Mouse (Mus musculus) large intestine, adult 2 months (tissue): Measurements from ENCODE around the gene Zfp451. TPM values are rescaled to one million over a fixed set of nuclear protein-coding genes. Genes with fewer than 3 reads are reported as not detected.
A peak's percentile ranks its signal among the peaks of the same experiment; 100 is the strongest.
"Not testable (repeated sequence)": the region's sequence is repeated elsewhere in the genome, so short reads cannot be mapped to it uniquely, and the experiment has no call there.

Experiments
- DNase-seq: peaks from one replicate; pipeline ENCODE4 v3.0.0-alpha.2; 2012; ENCODE audit warnings: low read depth, low spot score
- WGBS: fragments of 180-500 bp; shearing (Covaris S2); methylation state at CpG from one replicate; pipeline ENCODE4 v1.1.7; 2018; 5-methylcytosine and 5-hydroxymethylcytosine counted together
- polyA plus RNA-seq: library from polyadenylated mRNA; depleted of rRNA; stranded (reverse); fragments of >200 nt; gene quantifications from 2 replicates; pipeline ENCODE4 v1.2.3, GENCODE M21; 2012; rRNA removed

Zfp451 gene
- polyA plus RNA-seq: 2.2 and 3.0 TPM in 2 replicates

DNA sequence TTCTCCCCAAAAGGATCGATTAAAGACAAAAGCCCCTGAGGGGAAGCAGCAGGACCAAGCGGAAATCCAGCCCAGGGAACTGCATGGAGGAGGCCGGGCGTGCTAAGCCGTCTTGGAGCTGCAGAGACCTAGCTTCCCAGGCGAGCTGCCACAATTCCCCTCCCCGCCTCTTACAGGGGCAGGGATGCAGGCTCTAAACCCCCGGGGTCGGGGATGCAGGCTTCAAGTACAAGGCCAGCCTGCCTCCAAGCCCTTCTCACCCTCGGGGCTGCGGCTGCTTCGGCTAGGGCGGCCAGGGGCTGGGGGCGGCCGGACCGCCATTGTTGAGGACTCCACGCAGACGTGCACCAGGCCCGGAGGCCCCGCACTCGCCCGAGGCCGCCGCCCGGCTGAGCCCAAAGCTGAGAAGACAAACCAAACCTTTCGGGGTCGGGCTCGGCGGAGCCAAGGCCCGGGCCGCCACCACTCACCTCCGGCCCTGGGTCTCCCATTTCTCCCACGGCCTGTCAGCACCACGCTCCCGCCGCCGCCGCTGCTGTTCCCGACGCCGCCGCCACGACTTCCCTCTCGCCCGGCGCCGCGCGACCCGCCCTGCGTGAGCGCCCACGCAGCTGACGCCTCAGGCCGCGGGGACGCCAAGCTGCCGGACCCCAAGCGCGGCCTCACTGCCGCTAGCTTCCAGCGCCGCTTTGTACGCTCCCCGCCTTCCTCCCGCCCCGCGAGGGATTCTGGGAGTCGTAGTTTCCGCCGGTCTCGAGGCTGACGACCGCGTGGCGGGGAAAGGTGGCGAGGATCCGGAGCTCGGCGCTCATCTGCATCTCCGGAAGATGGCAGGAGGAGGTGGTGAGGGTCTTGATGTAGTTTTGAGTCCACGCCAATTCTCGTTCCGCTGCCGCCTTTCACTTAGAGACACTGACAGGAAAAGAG, at the start of gene Zfp451:
Gene Zfp451 (minus strand): TSS at position 728 of the 927 bp plus-strand sequence.
- under 1% methylated on average over 82 of the region's 85 CpGs for WGBS
- DNase-seq: peak; percentile 57

DNA sequence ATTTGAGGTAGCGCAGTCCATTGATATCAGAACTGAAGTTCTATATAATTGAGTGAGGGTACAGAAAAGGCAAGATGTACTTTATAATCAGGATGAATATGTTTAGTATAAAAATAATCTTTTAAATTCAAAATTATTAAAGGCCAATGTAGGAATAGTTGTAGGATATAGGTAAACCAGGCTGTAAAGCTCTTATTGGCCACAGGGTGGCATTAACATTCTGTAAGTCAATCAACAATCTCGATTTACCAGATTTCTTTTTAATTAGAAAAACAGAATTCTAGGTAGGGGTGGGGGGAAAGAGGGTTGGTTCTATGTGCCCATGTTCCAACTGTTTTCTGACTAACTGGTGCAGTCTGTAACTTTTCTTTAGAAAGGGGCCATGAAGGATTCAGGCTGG, 32.4 kb upstream of the Zfp451 start:
- 93% methylated on average over 2 of the region's 2 CpGs for WGBS
- DNase-seq: no peak

- DNase-seq: no peak
- WGBS: 73% methylated on average over 6 of the region's 6 CpGs
These were observed 29.4 kb upstream of the Zfp451 start for GRCm38 (mm10) chr1:33843823-33844222.

DNA sequence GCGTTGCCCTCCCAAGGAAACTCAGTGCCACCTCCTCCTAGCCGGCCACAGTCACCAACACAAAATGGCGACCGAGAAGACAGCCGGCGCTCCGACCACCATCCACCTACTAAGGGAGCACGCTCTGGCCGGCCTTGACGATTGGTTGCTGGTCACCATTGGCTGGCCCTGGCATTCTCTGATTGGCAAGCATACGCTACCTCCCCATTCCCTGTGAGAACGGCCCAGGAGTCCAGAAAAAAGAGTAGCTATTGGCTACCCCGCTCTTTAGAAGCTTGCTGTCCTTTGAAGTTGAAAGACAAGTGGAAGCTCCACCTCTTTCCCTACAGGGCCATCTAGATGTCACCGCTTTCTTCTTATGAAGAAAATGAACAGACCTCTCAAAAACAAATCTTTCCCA, 24.6 kb upstream of the Zfp451 start:
- 97% methylated on average over 14 of the region's 14 CpGs for WGBS
- DNase-seq: not testable (repeated sequence)

DNA sequence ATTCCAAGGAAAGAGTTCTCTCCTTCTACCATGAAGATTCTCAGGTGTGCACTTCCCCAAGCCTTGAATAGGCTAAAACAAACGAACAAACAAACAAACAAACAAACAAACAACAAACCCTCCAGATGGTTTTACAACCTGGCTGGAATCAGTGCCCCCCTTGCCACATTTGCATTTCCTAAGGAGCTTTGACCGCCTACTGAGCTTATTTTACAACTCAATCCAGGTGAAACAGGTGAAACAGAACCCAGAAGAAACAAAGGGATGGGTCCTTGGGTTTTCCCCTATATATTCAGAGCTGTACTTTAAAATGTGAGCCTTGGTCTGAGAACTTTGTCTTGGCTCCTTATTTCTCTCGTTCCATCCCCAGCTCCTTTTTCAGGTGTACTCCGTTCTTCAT, 16.2 kb upstream of the Zfp451 start:
- no peak for DNase-seq
- WGBS: 66% methylated on average over 4 of the region's 4 CpGs

- DNase-seq: no peak
- WGBS: 90% methylated on average over 2 of the region's 2 CpGs
These were observed 3.5 kb upstream of the Zfp451 start for GRCm38 (mm10) chr1:33817931-33818330.

DNA sequence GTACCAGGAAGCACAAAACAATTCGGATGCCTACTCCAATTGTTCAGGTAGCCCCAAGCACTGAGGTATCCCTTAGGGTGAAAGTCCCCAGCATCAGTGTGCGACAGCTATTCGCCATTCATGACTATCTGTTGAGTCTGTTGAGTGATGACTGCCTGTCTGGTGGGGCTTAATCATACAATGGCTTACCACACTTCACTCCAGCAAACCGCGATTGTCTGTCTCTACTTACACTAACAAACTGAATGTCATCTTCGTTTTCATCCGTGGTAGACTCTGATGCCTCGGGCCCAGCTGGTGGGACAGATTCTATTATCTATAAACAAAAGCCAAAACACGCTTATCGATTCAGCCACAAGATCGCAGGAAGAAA, 914 bp downstream of the Zfp451 start:
- no peak for DNase-seq
- 8% methylated on average over 11 of the region's 11 CpGs for WGBS

GRCm38 (mm10) chr1:33803323-33803722, 11.1 kb downstream of the Zfp451 start:
- 90% methylated on average over 2 of the region's 2 CpGs for WGBS

DNA sequence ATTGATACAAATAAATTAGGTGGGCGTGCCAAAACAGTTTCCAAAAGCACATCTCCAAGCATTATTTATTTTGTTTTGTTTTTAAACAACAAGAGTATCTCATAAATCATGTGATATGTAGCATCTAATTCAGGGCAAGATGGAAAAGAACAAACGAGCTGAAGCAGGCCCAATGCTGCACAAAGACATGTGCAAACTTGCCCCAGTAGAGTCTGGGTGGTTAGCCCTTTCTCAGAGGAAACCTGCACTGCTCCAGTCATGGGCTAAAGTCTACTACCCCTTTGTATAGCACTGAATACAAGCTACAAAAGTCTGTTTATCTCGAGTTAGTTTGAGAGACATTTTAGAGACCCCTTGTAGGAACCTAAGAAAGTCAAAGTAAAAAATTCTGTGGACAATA, 14.8 kb downstream of the Zfp451 start:
- WGBS: 79% methylated on average over 3 of the region's 3 CpGs

More at GRCm38 (mm10) chr1:33803323-33803722, 11.1 kb downstream of the Zfp451 start:
- DNase-seq: no peak

GRCm38 (mm10) chr1:33788493-33788892, 25.9 kb downstream of the Zfp451 start:
- WGBS: 28% methylated on average over 3 of the region's 3 CpGs
- DNase-seq: no peak

More for the DNA sequence above, 14.8 kb downstream of the Zfp451 start:
- DNase-seq: no peak

GRCm38 (mm10) chr1:33788072-33788471, 26.3 kb downstream of the Zfp451 start:
- WGBS: 56% methylated on average over 5 of the region's 5 CpGs

GRCm38 (mm10) chr1:33784561-33784960, 29.8 kb downstream of the Zfp451 start:
- 99% methylated on average over 5 of the region's 5 CpGs for WGBS
- DNase-seq: no peak

More at GRCm38 (mm10) chr1:33788072-33788471, 26.3 kb downstream of the Zfp451 start:
- no peak for DNase-seq

DNA sequence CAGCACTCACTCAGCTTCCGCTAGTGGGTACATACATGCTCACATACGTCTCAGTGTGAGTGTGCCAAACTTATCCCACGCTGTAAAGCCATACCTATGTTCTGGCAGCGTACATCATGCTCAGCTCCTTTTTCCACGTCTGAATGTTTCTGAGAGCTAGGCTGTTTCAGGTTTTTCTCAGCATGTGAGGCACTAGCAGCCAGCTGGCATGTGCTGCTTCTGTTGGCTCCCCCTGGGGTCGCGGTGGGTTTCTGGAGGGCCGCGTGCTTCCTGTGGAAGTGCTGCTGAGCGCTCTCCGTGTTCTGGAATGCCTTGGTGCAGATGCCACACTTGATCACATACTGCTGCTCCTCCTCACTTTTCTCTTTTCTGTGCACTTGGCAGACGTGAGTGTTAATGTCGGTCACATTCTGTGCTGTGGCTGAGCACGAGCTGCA, 38.2 kb downstream of the Zfp451 start:
- WGBS: 90% methylated on average over 14 of the region's 14 CpGs
- no peak for DNase-seq

GRCm38 (mm10) chr1:33772106-33772505, 42.3 kb downstream of the Zfp451 start:
- no peak for DNase-seq
- 92% methylated on average over 9 of the region's 9 CpGs for WGBS

DNA sequence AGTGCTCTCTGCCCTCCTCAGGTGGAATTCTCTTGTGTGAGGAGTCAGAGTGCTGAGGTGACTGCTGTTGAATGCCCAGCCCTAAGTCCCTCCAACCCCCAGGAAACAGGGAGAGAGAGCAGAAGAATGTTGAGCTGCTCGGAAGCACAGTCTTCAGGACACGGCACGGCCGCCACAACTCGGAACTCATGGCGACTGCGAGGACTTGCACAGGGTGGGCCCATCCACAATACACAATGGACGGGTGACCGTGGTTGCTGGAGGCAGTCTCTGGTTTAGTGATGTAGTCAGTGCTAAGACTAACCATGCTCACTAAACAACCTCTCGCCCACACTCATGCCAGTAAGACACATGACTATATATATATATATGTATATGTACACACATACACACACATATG, 42.8 kb downstream of the Zfp451 start:
- no peak for DNase-seq
- WGBS: 94% methylated on average over 10 of the region's 10 CpGs

- no peak for DNase-seq
These were observed 45.6 kb downstream of the Zfp451 start for GRCm38 (mm10) chr1:33768827-33769226.

- 95% methylated on average over 1 of the region's 1 CpGs for WGBS
- no peak for DNase-seq
These were observed 46.2 kb downstream of the Zfp451 start for GRCm38 (mm10) chr1:33768091-33768787.

DNA sequence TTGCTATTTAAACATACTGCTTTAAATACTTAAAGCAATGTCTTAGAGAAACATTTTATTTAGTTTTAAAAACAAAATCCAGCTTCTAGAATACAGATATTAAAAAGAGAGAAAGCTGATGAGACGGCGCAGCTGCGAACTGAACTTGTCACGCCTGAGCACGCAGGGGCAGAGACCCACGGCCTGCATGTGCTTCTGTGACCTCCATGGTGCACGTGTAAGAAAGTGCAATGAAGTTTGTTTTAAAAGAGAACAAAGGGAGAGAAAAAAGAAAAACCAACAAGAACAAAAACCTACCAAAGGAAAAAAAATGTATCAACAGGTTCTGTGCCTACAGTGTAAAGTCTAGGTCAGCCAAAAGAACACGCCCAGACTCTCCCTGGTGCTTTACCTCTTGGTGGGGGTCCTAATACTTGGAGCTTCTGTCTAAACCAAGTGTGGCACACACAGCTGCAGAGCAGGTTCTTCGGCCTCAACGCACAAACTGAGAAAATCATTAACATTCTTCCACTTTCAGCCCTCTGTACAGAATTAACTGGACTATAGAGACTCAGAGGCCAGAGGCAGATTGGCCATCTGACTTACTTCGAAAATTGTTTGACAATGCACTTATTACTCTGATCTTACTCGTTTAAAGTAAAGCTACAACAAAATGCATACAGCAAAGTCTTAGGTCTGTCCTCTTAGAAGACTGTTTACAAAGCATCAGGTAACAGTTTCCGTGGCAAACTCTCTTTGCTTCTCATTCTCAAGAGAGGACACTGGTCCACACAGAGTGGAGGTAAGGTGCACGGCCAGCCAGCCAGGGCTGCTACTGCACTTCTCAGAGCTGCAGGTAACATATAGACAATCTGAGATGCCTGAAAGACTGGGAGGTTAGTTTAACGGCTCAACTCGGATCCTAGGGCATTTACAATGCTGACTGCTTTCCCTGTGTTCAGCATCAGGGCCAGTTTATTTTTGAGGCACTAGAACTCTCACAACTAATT, 47.6 kb downstream of the Zfp451 start:
- DNase-seq: no peak
- WGBS: 73% methylated on average over 16 of the region's 16 CpGs

DNA sequence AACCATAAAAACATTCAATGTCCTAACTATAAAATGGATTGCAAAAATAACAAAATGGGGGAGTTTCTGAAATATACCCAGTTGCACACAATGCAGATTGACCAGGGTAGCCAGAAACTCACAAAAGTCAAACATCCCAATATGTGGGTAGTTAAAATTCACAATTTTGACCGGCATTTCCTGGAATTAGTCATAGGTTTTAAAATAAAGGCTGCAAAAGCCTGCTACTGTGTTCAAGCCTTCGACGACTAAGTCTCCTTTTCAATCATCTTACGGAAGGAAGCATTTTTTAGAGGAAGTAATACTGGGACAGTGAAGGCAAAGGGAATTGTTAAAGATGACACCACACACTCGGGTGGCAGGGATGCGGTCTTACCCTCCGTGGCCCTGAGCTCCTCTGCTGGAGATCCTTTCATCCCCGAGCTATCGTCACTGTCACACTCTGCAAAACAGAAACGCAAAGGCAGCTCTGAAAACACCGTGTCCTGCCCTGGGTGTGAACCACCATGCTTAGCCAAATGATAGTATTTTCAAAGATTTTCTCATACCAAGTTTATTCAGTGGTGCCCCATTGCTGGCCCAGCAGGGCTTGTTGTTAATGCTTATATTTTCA, 48.8 kb downstream of the Zfp451 start:
- WGBS: 89% methylated on average over 11 of the region's 11 CpGs
- no peak for DNase-seq
